Mouse (Mus musculus) sigmoid colon, adult 10 weeks (tissue): Measurements from ENCODE around the gene Ints5. TPM values are rescaled to one million over a fixed set of nuclear protein-coding genes. Genes with fewer than 3 reads are reported as not detected.

Experiments
- polyA plus RNA-seq: library from polyadenylated mRNA; stranded (reverse); fragments of 350-450 nt; fragmentation: Illumina TruSeq; extraction: RNeasy Lipid Tissue Mini Kit (QIAGEN cat#74804); gene quantifications from one replicate; pipeline ENCODE4 v1.2.3, GENCODE M21; 2014; ENCODE audit warnings: low read depth, low replicate concordance

Ints5 gene
- 0.44 TPM for polyA plus RNA-seq

DNA sequence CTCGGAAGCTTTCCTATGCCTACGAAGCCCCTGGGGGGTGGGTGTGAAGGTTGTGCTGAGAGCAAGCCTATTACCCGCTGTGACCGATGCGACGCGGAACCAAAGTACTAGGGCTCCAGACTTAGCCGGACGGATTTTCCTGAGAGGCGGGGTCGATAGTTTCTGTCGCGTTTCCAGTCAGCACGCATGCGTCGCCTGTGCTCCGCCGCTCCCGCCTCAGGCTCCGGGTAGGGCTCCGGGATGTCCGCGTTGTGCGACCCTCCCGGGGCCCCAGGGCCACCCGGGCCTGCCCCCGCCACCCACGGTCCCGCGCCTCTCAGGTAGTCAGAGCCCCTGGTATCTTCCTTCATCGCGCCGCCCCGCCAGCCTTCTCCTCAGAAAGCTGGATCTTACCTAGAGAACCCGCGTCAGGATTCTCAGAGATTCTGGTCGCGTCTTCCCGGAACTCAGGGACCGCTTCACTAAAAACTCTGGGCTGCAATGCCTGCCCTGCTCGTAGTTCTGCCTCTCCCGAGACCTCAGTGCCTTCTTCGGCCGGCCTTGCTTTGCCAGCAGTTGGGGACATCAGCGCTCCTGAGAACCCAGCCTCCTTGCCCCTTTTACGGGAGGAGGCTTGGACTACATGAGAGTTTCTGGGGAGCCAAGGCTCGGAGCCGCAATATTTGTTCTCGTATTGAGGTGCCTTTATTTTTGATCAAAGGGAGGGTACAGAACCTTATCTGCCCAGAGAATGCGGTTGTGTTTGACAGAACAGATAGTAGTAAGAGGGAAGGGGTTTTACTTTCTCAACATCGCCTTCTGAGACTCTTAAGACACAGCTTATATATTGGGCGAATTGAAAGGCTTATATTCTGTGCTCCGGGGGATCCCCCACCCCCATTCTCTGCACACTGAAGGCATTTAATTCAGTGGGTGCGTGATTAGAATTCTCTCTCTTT lies at the start of gene Ints5:
Gene Ints5 (plus strand): TSS at position 177 of the 938 bp plus-strand sequence.

DNA sequence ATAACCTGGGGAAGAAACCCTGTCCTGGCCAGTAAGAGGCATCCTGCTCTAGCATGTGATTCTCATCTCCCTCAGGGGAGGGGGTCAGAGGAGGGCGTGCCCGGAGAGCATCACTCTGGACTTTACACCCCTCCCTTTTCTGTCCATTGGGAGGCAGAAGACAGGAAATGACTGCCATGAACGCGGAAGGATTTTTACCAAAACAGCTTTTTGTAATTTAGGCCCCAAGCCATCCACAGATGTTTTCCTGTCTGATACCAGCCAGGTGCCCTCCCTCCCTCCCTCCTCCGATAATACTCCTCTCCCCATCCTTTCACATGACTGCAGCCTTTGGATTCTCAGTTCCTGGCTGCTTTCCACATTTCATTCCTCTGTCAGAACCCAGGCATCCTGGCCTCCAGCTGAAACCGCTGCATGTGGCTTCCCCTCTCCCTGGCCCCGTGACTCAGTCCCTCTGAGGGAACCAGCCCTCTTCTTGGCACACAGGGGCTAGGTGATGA lies 42.4 kb upstream of the Ints5 start, which contains the start of gene Lrrn4cl:
Gene Lrrn4cl (plus strand): TSS at position 367 of the 500 bp plus-strand sequence.

DNA sequence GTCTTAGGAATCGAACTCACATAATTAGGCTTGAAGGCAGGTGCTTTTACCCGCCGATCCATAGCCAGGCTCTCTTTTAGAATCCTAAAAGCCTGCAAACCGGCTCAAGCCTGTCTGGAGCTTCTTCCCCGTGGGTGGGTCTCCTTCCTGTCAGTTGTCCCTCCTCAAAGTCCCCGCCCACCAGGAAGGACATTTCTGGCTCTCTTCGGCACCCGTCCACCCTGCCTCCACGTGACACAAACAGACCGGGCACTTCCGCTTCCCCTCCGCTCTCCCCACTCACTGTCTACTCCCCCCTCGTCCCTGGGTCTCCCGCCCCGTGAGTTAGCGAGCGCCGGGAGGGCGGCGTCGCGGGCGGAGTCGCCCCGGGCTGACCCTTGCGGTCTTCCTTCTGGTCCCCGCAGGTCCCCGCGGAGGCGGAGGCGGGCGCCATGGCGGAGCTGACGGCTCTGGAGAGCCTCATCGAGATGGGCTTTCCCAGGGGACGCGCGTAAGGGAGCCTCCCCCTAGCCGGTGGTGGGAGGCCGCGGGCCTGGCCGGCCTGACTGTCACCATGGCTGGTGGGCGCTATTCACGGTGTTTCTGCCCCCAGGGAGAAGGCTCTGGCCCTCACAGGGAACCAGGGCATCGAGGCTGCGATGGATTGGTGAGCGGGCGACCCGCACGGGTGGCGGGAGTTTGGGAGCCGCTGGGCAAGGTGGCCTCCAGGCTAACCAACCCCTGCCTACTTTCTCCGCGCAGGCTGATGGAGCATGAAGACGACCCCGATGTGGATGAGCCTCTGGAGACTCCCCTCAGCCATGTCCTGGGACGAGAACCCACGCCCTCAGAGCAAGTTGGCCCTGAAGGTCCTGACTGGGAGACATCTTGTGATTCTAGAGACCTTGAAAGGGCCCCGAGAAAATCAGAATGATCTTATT lies 21.3 kb upstream of the Ints5 start, which contains the start of gene Ubxn1:
Gene Ubxn1 (plus strand): TSS at position 230 of the 920 bp plus-strand sequence.

GRCm38 (mm10) chr19:8880311-8881033 lies 12.3 kb upstream of the Ints5 start, which contains the start of gene Uqcc3:
Gene Uqcc3, minus strand, starts transcription at chr19:8880923.

GRCm38 (mm10) chr19:8883616-8884015 lies 9.2 kb upstream of the Ints5 start, which contains the start of the genes Lbhd1 and Gm49403:
Gene Lbhd1, plus strand, starts transcription at chr19:8883732.
Gene Gm49403, plus strand, starts transcription at chr19:8883930.

DNA sequence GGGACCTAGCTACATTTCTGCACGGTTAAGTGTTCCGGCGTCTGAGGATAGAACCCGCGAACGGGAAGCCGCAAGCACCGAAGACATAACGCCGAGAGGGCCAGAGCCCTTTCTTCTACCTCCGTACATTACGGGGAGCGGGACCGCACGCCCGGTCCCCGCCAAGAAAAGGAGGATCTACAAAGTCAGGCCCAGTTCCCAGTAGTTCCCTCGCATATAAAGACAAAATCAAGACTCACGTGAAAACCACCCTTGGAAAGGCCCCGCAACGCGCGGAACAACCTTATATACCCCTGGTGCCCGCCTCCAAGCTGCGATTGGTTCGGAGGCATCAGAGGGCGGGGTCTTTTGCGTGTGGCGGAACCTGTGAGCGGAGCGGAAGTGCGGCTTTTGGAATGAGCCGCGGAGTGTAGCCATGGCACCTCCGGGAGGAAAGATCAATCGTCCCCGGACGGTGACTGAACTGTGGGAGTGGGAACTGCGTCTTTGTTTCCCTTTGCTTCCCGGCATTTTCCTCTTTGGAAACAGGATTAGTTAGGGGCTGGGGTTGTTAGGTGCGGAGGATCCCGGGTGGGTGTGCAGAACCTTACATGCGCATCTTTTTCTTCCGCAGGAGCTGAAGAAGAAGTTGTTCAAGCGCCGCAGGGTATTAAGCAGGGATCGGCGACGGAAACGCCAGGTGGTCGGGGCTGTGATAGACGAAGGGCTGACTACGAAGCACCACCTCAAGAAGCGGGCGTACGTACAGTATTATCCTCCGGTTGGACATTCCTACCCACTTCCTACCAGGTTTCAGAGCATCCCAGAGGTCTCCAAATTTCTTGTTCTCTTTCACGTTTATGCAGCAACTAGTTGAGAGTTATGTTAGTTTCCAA lies 4.1 kb upstream of the Ints5 start, which contains the start of the genes 1810009A15Rik and Gm49416:
Gene 1810009A15Rik (plus strand): TSS at position 343 of the 875 bp plus-strand sequence.
Gene Gm49416 (plus strand): TSS at position 416 of the 875 bp plus-strand sequence.

GRCm38 (mm10) chr19:8897865-8898495 lies 5.2 kb downstream of the Ints5 start, which contains the start of gene Ganab:
Gene Ganab, plus strand, starts transcription at chr19:8898071.

GRCm38 (mm10) chr19:8920073-8920736 lies 27.4 kb downstream of the Ints5 start, which contains the start of gene B3gat3:
Gene B3gat3, plus strand, starts transcription at chr19:8920374.

DNA sequence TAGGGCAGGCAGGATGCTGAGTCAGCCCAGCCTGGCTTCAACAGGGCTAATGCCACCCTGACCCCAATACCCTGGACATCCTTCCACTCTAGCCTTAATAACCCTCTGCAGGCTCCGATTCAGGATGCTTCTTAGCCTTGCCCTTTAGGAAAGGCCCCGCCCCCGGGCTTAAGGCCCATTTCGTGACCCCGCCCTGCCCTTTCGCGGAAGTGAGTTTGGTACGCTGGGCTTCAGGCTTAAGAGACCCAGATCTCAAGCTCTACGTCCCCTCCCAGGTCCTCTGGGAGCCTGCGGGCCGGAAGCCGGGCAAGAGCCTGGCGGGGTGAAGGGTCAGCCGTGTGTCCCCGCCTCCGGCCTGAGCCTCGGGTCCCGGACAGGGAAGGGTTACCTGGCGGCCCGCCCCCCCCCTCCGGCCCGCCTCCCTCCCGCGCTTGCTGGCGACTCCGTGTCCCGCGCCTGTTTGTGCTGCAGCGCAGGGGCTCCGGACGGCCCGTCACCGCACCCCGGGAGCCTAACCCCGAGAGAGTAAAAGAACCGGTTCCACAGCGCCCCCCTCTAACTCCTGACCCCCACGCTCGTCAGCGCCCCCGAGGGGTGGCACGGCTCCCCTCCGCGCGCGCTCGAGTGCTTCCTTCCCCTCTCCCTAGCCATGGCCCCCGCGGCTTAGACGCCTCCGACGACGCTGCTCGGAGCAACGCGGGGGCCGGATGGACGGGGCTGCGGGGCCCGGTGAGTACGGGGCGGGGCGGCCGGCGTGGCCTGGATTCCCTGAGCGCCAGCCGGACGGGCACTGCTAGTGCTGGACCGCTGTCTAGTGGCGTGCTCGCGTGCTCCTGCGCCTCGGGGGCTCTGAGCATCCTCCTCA lies 36.7 kb downstream of the Ints5 start, which contains the start of the genes Rom1 and Eml3:
Gene Rom1 (minus strand): TSS at position 133 of the 865 bp plus-strand sequence.
Gene Eml3 (plus strand): TSS at position 329 of the 865 bp plus-strand sequence.

GRCm38 (mm10) chr19:8941515-8942217 lies 48.9 kb downstream of the Ints5 start, which contains the start of gene Mta2:
Gene Mta2, plus strand, starts transcription at chr19:8941875.

Other genes with a start within 250 kb of the Ints5 start
- 0.79 TPM for gene Chrm1, start 229.2 kb upstream of the Ints5 start, polyA plus RNA-seq
- gene Slc3a2, start 169.6 kb upstream of the Ints5 start, polyA plus RNA-seq: 38.6 TPM
- 12.7 TPM for gene Wdr74, start 157.2 kb upstream of the Ints5 start, polyA plus RNA-seq
- gene 1700092M07Rik, start 152.3 kb upstream of the Ints5 start, polyA plus RNA-seq: not detected
- gene Stx5a, start 151.6 kb upstream of the Ints5 start, polyA plus RNA-seq: 112 TPM
- gene Nxf1, start 135.9 kb upstream of the Ints5 start, polyA plus RNA-seq: 92.5 TPM
- gene Tmem223, start 122.0 kb upstream of the Ints5 start, polyA plus RNA-seq: 17.2 TPM
- gene Tmem179b, start 118.5 kb upstream of the Ints5 start, polyA plus RNA-seq: 30.6 TPM
- gene Taf6l, start 106.6 kb upstream of the Ints5 start, polyA plus RNA-seq: not detected
- 35.0 TPM for gene Polr2g, start 94.4 kb upstream of the Ints5 start, polyA plus RNA-seq
- not detected for gene Zbtb3, start 90.5 kb upstream of the Ints5 start, polyA plus RNA-seq
- 112 TPM for gene Ttc9c, start 73.7 kb upstream of the Ints5 start, polyA plus RNA-seq
- gene Hnrnpul2, start 73.0 kb upstream of the Ints5 start, polyA plus RNA-seq: 195 TPM
- not detected for gene AC129217.1, start 63.2 kb upstream of the Ints5 start, polyA plus RNA-seq
- gene Bscl2, start 55.5 kb upstream of the Ints5 start, polyA plus RNA-seq: 8.5 TPM
- 0.69 TPM for gene Gng3, start 53.8 kb upstream of the Ints5 start, polyA plus RNA-seq
- 3.7 TPM for gene Lrrn4cl, start 42.2 kb upstream of the Ints5 start, polyA plus RNA-seq
- gene Ubxn1, start 21.5 kb upstream of the Ints5 start, polyA plus RNA-seq: 17.3 TPM
- gene Uqcc3, start 12.1 kb upstream of the Ints5 start, polyA plus RNA-seq: 2.2 TPM
- 37.9 TPM for gene Lbhd1, start 9.3 kb upstream of the Ints5 start, polyA plus RNA-seq
- not detected for gene Gm49403, start 9.1 kb upstream of the Ints5 start, polyA plus RNA-seq
- gene 1810009A15Rik, start 4.2 kb upstream of the Ints5 start, polyA plus RNA-seq: 12.0 TPM
- not detected for gene Gm49416, start 4.1 kb upstream of the Ints5 start, polyA plus RNA-seq
- gene Ganab, start 5.1 kb downstream of the Ints5 start, polyA plus RNA-seq: 76.6 TPM
- 28.4 TPM for gene B3gat3, start 27.4 kb downstream of the Ints5 start, polyA plus RNA-seq
- not detected for gene Rom1, start 36.4 kb downstream of the Ints5 start, polyA plus RNA-seq
- gene Eml3, start 36.5 kb downstream of the Ints5 start, polyA plus RNA-seq: 5.4 TPM
- 73.4 TPM for gene Mta2, start 48.9 kb downstream of the Ints5 start, polyA plus RNA-seq
- gene Tut1, start 60.8 kb downstream of the Ints5 start, polyA plus RNA-seq: 2.4 TPM
- 81.4 TPM for gene Eef1g, start 74.0 kb downstream of the Ints5 start, polyA plus RNA-seq
- gene Ahnak, start 96.3 kb downstream of the Ints5 start, polyA plus RNA-seq: 158 TPM
- gene Scgb1a1, start 195.0 kb downstream of the Ints5 start, polyA plus RNA-seq: not detected
- gene Asrgl1, start 242.6 kb downstream of the Ints5 start, polyA plus RNA-seq: 3.9 TPM